Mouse (Mus musculus) embryonic facial prominence, embryonic 11.5 days (tissue): ENCODE measurements at regions not wholly inside any gene's neighbourhood (a gene's known extent, or its start where the extent isn't known, plus 50 kb on each side); places are given as distances from the start of the nearest gene placed in this dataset.

ENCODE experiments used
- ATAC-seq: fragments of 200-750 bp; cut with Nextera tagmentation; replicated peaks from 2 replicates; pipeline ENCODE4 v1.8.0; 2017; ENCODE audit warnings: low read depth; ENCODE audit not compliant: insufficient number of reproducible peaks, low FRiP score, low TSS enrichment
- DNase-seq: peaks from one replicate; pipeline ENCODE4 v3.0.0-alpha.2; 2015; ENCODE audit warnings: low spot score
- H3K27ac ChIP-seq: fragments of 300-500 bp; sonication (generic); replicated peaks from 2 replicates; pipeline ENCODE4 v1.5.1; 2014; ENCODE audit warnings: mild to moderate bottlenecking, low read depth, low read length, control low read depth
- H3K27me3 ChIP-seq: fragments of 300-500 bp; sonication (generic); 2 replicates; pipeline ENCODE4 v1.6.1; 2014; ENCODE audit warnings: mild to moderate bottlenecking, low read length, moderate library complexity, mixed read lengths; ENCODE audit not compliant: control insufficient read depth, insufficient read depth
- H3K36me3 ChIP-seq: fragments of 300-500 bp; sonication (generic); replicated peaks from 2 replicates; pipeline ENCODE4 v1.6.1; 2014; ENCODE audit warnings: low read depth, mild to moderate bottlenecking, low read length, moderate library complexity, mixed read lengths; ENCODE audit not compliant: control insufficient read depth, insufficient read depth
- H3K4me1 ChIP-seq: fragments of 300-500 bp; sonication (generic); 2 replicates; pipeline ENCODE4 v1.6.1; 2014; ENCODE audit warnings: low read length, mixed read lengths; ENCODE audit not compliant: control insufficient read depth, insufficient read depth
- H3K4me2 ChIP-seq: fragments of 300-500 bp; sonication (generic); 2 replicates; pipeline ENCODE4 v1.6.1; 2014; ENCODE audit warnings: low read depth, mild to moderate bottlenecking, control low read depth, low read length, moderate library complexity
- H3K4me3 ChIP-seq: fragments of 300-500 bp; sonication (generic); 2 replicates; pipeline ENCODE4 v1.5.1; 2014; ENCODE audit warnings: low read depth, low read length, control low read depth
- H3K9ac ChIP-seq: fragments of 300-500 bp; sonication (generic); replicated peaks from 2 replicates; pipeline ENCODE4 v1.6.1; 2014; ENCODE audit warnings: mild to moderate bottlenecking, control low read depth, low read length
- H3K9me3 ChIP-seq: fragments of 300-500 bp; sonication (generic); replicated peaks from 2 replicates; pipeline ENCODE4 v1.6.1; 2016; ENCODE audit warnings: mild to moderate bottlenecking, low read length, inconsistent platforms, mixed read lengths; ENCODE audit not compliant: control insufficient read depth
- WGBS: fragments of 180-500 bp; shearing (Covaris S2); extraction: QIAGEN DNeasy Blood & Tissue Kit; methylation state at CpG from one replicate; pipeline ENCODE4 v1.1.7; 2014; 5-methylcytosine and 5-hydroxymethylcytosine counted together

DNA sequence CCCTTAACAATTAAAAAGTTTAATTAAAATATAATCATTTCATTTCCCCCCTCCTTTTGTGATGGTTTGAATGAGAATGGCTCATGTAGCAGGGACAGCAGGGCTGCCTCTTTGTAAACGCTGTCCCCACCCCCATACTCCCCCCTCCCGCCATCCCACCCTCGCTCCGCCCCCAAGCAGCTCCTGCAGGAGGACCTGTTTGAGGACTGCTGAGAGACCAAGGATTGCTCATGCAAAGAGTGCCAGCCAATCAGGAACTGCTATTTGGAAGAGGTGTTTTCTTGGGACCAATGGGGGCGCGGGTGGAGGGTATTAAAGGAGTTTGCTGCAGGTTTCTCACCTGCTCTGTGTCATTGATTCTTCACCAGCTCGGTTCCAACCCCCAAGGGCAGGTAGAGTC, 154.6 kb downstream of the Dusp6 start:
- no peak overlapping the region for H3K27ac ChIP-seq
- ATAC-seq (no peak; the same call in 1 of the 2 replicates), DNase-seq (no peak)
- no peaks in the 10 kb centered on the region for H3K9me3 ChIP-seq
- no peak overlapping the region for H3K9ac ChIP-seq
- WGBS: 45% methylated on average over 7 of the region's 7 CpGs
- no peaks in the 10 kb centered on the region for H3K27me3 ChIP-seq
- no peak overlapping the region for H3K4me3 ChIP-seq
- H3K4me1 ChIP-seq: no peaks in the 10 kb centered on the region
- H3K4me2 ChIP-seq: no peak overlapping the region
- no peaks in the 10 kb centered on the region for H3K36me3 ChIP-seq

DNA sequence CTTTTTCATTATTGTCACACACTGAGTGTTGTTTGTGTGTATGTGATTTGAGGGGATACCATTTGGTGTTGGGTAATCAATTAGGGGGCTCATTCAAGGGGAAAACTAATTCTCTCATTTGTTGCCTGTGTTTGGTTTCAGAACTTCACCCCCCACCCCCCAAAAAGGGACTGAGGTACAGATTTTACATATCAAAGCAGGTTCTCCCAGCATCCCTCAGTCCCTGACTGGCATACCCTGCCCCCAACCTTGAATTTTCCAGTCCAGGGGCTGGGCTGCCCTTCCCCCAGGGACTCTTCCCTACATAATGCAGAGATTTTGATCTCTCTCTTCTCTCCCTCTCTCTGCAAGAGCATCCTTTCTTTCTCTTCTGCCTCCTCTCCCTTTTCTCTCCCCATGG, 155.5 kb downstream of the Dusp6 start:
- Histone ChIP-seq H3K27ac (no peak overlapping the region), H3K4me1 (no peaks in the 10 kb centered on the region), H3K27me3 (no peaks in the 10 kb centered on the region), H3K9me3 (no peaks in the 10 kb centered on the region), H3K36me3 (no peaks in the 10 kb centered on the region), H3K4me2 (no peak overlapping the region), H3K9ac (no peak overlapping the region), H3K4me3 (no peak overlapping the region)
- DNase-seq (no peak), ATAC-seq (no peak)

DNA sequence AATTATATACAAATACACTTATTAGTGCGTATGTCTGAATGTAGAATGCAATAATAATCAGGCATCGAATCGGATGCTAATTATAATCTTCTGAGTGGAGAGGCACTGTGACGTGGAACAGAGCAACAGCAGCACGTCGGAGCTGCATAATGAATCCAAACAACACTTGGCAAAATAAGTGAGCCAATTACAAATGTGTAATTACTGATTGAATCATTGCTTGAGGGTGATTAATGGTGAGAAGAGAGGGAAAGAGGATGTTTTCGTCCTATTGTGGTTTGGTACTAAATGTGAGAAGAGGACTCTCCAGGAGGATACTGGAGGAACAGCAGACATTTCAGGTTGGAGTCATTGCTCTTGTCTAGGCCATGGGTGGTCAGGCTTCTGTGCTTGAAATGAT, 156.5 kb downstream of the Dusp6 start:
- no peaks in the 10 kb centered on the region for H3K27me3 ChIP-seq
- H3K4me1 ChIP-seq: no peaks in the 10 kb centered on the region
- no peak overlapping the region for H3K4me3 ChIP-seq
- H3K36me3 ChIP-seq: no peaks in the 10 kb centered on the region
- H3K9me3 ChIP-seq: no peaks in the 10 kb centered on the region
- H3K27ac ChIP-seq: no peak overlapping the region
- no peak for DNase-seq
- ATAC-seq: no peak
- WGBS: 77% methylated on average over 7 of the region's 7 CpGs
- no peak overlapping the region for H3K4me2 ChIP-seq
- no peak overlapping the region for H3K9ac ChIP-seq

DNA sequence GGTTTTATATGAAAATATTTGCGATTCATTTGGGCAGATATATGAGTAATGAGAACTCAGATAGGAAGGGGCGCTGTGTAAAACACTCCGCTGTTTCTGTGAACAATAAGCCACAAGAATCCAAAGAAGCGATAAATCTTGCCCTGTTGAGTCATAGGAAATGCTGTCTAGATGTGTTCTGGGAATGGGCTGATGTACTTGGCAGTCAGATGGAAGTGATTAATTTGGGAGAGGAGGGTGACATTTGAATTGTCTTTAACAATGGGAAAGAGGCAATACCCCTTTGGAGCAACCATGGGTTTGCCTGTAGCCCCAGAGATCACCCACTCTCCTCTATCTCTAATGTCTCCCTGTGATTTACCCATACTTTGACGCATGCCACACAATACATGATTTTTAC, 160.4 kb downstream of the Dusp6 start:
- ATAC-seq (no peak), DNase-seq (no peak)
- Histone ChIP-seq H3K4me2 (no peak overlapping the region), H3K4me1 (no peaks in the 10 kb centered on the region), H3K9me3 (no peaks in the 10 kb centered on the region), H3K4me3 (no peak overlapping the region), H3K27me3 (no peaks in the 10 kb centered on the region), H3K36me3 (no peaks in the 10 kb centered on the region), H3K27ac (no peak overlapping the region), H3K9ac (no peak overlapping the region)
- 93% methylated on average over 5 of the region's 5 CpGs for WGBS

DNA sequence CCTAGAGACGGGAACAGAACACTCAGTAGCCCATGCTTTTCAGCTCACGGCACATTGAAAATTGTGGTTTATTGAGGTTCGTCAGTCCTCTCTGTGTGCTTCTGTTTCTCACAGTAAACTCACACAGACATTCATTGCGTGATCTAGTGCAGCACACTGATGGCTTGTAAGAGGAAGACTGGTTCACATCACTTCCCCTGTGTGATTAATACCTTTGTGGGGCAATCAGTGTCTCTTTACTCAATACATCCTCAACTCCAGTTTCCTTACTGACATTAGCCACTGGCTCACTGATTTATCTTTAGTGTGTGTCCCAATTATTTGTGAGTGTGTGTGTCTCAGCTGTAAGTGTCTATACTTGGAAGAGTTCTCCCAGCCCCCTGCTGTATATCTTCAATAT, 162.2 kb downstream of the Dusp6 start:
- Histone ChIP-seq H3K4me1 (no peaks in the 10 kb centered on the region), H3K9me3 (no peaks in the 10 kb centered on the region), H3K36me3 (no peaks in the 10 kb centered on the region), H3K27me3 (no peaks in the 10 kb centered on the region), H3K27ac (no peak overlapping the region), H3K4me3 (no peak overlapping the region), H3K9ac (no peak overlapping the region), H3K4me2 (no peak overlapping the region)
- WGBS: 91% methylated on average over 4 of the region's 4 CpGs
- no peak for DNase-seq
- ATAC-seq: no peak

DNA sequence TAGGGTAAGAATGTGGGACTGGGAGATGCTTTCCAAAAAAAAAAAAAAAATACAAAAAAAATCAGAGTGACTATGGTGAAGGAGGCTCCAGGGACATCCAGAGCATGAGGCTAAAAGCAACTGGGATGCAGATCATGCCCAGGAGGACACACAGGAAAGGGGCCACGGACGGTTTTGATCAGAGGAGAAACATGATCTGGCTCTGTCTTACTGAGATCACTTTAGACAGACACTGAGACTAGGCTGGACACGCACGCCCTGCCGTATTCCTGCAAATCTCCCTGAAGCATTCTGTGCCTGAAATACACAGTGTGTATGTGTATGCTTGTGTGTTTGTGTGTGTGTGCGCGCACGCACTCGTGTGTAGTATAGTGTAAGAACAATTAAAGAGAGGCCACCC, 167.1 kb downstream of the Dusp6 start:
- Histone ChIP-seq H3K36me3 (no peaks in the 10 kb centered on the region), H3K27me3 (no peaks in the 10 kb centered on the region), H3K4me1 (no peaks in the 10 kb centered on the region), H3K9me3 (no peaks in the 10 kb centered on the region; the same call in 1 of the 2 replicates), H3K9ac (no peak overlapping the region), H3K4me2 (no peak overlapping the region), H3K4me3 (no peak overlapping the region), H3K27ac (no peak overlapping the region)
- peak; percentile 57 for DNase-seq
- 45% methylated on average over 9 of the region's 9 CpGs for WGBS
- 0 out of 2 replicates have a peak, but pooled peaks have one; percentile 44 for ATAC-seq

DNA sequence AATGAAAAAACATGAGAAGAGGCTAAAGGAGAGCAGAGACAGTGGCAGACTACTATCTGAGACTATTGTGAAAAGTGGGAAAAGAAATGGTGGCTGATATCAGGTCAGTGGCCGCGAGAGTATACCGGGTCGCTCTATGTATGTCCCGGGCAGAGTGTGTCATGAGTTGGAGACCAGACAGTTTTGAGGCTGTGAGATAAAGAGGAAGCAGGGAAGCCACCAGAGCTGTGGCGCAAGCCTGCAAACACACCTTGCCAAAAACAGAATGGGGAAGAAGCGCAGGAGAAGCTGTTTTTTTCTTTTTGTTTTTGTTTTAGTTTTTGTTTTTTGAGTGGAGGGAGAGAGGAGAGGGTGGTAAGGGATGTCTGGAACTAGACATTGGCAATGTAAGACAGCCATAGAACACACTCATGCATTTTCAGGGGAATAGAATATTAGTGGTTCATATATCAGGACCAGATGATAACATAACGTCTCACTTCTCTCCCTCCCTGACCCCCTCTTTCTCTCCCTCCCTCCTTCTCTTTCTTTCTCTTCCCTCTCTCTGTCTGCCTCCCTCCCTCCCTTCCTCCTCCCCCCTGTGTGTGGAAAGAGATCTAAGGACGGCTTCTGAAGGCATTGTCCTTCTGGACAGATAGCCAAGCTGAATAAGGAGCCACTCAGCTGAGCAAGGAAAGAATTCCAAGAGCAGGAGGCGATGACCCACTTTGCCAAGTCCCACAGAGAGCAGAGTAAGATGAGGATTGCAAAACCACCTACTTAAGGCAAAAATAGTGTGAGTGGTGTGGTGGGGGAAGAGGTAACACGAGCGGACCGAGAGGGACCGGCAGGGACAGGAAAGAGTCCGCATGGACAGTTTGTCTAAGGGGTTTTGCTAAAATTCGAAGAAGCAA, 167.9 kb downstream of the Dusp6 start:
- DNase-seq (no peak), ATAC-seq (no peak)
- WGBS: 62% methylated on average over 16 of the region's 16 CpGs
- Histone ChIP-seq H3K4me2 (no peak overlapping the region), H3K9me3 (no peaks in the 10 kb centered on the region; the same call in 1 of the 2 replicates), H3K27ac (no peak overlapping the region), H3K9ac (no peak overlapping the region), H3K27me3 (no peaks in the 10 kb centered on the region), H3K36me3 (no peaks in the 10 kb centered on the region), H3K4me1 (no peaks in the 10 kb centered on the region), H3K4me3 (no peak overlapping the region)

DNA sequence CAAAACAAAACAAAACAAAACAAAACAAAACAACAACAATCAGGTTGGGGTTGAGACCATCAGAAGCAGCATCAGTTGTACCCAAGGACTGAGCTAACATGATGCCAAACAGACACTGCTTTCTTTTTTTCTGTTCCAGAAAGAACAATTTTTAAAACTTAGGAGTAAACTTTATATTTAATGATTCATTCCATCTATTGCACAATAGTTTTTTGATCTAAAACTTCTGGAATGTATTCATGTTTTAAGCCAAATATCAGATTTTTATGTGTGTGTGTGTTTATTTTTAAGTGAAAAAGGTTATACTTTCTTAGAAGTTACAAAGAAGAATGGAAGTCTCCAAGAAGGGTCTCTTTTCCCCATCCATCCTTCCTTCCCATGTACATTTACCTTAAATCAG, 174.0 kb downstream of the Dusp6 start:
- H3K27me3 ChIP-seq: no peaks in the 10 kb centered on the region
- H3K4me1 ChIP-seq: no peaks in the 10 kb centered on the region
- no peak overlapping the region for H3K4me2 ChIP-seq
- no peaks in the 10 kb centered on the region; the same call in 1 of the 2 replicates for H3K9me3 ChIP-seq
- ATAC-seq (no peak), DNase-seq (no peak)
- no peaks in the 10 kb centered on the region for H3K36me3 ChIP-seq
- H3K4me3 ChIP-seq: no peak overlapping the region
- no peak overlapping the region for H3K27ac ChIP-seq
- H3K9ac ChIP-seq: no peak overlapping the region
